Mouse (Mus musculus): ENCODE data around the gene Cyp26b1.
A peak's percentile ranks its signal among the peaks of the same experiment; 100 is the strongest.

Gene Cyp26b1

DNA sequence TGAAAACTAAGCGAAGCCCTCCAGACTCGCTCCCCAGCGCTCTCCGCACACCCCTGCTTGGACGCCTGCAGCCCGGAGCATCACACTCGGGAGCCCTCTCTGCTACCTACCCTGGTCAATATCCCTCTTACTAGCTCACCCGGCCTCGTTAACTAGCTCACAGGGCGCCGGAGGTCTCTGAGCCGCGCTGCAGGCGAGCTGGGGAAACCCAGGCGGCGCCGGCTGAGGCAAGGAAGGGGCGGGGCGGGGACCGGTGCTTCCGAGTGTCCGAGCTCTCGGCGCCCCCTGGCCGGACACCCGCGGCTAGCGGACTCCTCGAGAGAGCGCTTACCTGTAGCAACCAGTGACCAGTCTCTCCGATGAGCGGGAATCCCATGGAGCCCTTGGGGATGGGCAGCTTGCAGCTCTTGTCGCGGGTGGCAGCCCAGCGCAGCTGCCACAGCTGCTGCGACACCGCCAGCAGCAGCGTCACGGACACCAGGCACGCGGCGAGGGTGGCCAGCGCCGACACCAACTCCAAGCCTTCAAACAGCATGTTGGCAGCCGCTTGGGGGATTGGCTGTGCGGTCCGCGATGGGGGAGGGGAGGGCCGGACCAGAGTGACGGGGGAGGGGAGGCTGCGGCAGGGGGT is 6.1 kb downstream of the Cyp26b1 start:
- DNase-seq (ENCODE audit: low spot score), result no peak

DNA sequence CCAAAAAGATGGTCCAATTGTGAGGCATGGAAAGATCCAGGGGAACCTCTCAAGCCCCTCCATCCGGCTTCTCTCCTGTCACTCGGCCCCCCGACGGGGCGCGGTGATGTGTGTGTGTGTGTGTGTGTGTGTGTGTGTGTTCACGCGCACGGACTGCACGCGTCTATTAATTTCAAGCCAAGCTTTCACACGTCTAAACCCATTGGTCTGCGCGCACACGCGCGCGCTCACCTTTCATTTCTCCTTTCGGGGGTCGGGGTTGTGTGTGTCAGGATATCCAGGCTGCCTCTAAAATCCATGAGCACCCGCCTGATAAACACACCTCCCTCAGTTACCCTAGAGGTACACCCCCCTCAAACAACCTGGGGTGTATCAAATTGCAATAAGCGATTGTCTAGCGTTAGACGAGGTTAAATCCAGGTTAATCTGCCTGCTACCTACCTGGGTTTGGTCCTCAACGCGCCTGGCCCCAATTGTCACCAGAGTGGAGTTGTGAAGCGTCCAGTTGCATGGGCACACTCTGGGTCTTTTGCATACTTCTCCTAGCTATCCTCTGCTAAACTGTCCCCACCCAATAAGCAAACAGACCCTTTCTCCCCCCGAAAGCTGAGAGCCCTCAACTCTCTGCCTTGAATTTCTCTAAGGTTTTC is 7.0 kb downstream of the Cyp26b1 start:
- no peak for DNase-seq (ENCODE audit: low spot score)

DNA sequence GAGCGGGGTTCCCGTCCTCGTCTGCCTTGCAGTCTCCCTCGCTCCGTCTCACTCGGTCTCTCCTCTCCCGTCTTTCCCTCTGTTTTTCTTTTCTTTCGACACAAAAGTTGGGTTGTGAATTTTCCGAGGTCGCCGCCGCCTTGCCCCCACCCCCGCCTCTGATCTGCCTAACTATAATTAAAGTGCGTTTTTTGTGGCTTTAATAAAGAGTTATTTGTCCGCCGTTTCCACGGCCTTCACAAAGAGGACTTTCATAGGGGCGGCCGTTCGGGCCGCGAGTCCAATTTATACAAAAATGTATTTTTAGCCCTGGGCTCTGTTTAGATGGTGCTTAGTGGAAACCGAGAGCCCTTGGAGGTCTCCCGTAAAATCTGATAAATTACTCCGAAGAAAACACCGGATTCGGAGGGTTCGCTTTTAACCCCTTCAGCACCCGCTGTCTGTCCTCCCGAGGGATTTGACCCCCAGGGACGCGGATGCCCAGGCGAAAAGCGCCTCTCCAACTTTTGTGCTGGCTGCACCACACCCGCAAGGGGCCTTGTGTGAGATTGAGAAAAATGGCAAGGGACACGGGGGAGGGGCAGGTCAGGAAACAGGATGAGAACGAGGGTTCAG is 7.9 kb downstream of the Cyp26b1 start:
- DNase-seq (ENCODE audit: low spot score), result no peak

DNA sequence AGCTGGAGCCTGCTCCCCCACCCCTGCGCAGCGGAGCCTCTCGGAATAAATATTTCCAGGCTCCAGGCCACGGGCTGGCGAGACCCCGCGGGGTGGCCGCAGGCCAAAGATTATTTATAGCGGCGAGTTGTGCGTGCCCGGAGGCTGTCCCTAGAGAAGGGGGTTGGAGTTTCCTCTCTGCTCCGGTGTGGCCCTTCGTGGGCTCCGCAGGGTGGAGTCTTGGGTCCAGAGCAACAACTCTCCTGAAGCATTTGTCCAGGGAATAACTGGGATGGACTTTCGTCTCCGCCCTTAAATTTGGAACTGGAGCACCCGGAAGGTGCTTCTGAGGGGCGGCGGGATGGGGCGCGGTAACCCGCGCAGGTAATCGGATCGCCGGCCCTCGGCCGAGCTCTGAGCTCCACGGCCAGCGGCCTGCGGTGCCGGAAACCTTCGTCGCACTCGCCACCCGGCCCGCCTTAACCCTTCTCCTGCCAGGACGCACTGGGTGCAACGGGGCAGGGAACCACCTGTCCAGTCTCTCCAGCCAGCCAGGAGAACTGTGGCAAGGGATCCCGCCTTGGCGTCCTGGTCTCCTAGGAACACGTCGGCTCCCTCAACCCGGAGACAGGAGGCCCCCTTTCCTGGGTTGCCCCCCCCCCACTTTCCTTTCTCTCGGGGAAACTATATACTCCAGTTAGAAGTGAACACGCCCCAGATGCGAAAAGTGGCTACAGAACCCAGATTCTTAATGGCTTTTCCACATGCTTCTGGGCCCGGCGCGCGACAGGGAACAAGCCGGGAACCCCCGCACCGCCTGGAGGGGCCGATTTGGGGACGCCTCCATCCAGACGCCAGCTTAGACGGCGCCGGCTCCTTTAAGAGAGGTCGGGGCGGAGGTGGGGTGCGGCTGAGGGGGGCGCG is 8.7 kb downstream of the Cyp26b1 start:
- no peak for DNase-seq (ENCODE audit: low spot score)

DNA sequence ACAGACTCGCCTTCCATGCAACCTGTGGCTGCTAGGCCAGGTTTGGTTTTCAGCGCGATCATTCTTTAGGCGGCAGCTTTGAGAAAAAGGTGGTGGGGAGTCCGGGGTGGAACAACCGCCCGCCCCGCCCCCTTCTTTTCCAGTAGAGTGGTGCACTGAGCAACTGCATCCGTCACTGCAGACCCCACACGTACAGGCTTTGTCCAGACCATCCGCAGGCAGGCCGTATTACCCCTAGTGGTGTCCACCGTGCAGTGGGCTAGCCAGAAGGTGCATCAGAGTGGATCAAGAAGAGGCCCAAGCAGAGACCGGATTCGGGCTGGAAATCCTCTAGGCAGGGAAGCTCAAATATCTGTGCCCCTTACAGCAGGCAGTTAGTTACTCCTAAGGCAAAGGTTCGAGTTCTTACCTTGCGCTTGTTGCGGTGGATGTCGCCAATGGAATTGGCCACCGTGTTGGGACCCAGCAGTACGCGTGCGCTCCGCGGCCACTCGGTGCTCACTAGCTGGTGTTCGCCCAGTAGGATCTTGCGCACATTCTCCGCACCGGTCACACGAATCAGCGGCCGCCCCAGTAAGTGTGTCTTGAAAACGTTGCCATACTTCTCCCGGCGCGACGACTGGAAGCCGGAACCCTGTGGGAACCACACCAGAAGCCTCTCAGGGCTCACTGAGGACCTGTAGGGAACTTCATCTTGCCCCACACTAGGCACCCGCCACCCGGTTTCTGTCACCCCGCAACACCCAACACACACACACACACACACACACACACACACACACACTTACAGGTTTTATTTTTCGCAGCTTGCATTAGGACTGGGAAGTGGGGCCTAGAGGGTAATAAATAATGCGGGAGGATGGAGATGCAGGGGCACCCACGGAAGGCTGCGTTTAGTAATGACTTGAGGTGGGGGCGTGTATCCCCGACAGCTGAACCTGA is 9.6 kb downstream of the Cyp26b1 start:
- no peak for DNase-seq (ENCODE audit: low spot score)

DNA sequence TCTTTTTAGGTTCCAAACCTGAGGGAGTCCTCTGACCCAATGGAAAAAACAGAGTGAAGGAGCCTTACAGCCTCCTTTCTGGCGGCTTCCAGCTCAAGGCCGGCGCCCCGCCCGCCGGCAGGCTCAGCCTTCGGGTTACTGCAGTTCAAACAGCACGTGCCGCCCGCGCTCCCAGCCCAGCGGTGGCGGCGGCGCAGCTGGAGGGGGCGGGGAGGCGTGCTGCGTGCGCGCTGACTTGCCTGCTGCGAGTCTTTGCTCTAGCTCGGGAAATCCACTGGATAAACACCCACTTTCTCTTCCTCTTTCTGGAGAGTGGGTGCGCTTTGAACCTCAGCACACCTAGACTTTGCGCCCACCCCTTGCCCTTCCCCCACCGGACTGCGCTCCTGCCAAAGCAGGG is 10.3 kb downstream of the Cyp26b1 start:
- DNase-seq (ENCODE audit: low spot score), result peak; percentile 52

DNA sequence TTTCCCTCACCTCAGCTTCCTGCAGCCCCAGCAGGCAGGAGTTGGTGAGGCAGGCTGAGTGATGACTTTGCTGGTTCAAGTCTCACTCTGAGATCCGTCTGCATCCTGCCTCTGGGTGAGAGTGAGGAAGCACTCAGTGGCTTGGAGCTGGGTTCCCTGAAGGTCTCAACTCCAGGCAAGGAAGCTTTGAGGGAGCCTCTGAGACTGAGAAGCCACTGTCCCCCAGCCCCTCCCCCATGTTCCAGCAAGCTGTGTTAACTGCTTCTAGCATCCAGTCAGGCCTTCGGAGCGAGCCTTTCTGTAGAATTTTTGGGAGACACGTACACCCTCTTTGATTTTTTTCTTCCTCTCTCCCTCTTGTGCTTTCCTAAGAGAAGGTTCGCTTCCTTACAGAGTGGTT is 10.9 kb downstream of the Cyp26b1 start:
- no peak for DNase-seq (ENCODE audit: low spot score)

DNA sequence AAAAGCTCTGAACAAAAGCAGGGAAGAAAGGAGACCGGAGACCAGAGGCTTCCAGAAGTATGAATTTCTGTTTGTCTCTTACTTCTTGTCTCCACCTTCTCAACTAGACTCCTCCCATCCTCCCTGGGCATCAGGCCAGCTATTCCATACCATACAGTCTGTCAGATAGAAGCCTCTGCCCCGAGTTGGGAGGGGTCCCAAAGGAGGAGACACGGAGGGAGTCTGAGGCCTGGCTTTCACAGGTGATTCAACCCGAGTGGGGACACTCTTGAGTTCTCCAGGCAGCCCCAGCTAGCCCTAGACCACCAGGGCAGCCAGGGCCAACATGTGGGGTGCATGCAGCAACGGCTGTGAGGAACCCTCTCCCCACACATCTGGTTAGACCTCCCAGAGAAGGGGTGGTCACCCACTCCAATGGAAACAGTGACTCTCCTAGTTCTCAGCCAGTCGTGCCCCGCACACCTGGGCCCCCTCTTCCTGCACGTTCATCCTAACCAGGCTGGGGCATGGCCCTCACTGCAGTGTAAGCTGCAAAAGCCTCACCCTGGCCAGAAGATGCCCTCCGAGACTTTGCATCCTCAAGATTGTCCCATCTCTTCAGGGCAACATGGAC is 11.8 kb downstream of the Cyp26b1 start:
- no peak for DNase-seq (ENCODE audit: low spot score)

DNA sequence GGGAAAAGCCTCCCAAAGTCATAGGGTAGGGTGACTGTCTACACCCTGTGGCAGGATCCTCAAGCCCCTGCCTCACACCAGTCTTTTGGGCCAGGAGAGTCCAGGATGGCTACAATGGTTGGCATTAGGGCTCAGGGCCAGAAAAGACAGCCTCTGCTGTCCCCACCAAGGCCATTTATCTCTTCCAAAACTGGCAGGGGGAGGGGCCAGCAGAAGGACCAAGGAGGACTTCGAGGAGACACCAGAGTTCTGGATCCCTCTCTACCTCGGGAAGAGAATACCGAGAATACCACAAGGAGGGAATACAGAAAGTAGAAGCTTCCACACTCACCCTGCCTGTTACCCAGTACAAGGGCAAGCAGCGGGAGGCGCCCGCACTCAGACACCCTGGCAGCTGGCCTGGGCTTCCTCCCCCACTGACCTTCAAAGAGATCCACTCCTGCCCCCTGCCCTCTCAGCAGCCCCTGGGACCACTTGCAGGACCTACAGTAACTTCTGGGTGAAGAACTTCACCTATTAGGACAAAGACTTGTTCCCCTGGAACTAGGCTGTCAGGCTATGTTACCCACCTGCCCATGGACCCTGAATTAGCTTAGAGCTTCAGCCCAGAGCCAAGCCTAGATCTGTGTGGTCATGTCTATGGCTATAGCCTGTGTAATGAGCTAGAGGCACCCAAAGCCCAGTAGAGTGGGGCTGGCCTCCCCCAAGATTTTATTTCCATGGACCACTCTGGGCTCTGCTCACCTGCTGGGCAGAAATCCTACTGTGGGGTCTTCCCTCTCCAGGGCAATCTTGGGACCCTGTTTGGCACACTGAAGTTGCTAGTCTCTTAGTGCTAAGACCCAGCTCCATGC is 12.5 kb downstream of the Cyp26b1 start:
- no peak for DNase-seq (ENCODE audit: low spot score)

DNA sequence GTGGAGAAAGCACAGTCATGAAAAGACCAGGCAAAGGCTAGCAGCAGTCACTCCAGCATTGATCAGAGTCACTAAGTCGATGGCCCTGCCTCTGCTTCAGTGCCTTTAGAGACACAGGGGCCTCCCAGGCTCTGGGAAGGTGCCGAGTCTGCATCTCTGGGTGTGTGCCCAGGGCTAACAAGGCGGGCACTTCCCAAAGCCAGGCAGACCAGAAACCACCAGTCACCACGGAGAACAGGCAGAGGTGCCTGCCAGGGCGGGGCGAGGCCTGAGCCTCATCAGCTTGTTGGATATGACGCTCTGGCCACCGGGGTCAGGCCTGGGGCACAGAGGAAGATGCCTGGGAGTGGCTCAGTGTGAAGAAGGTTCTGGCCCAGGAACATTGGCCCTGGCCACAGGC is 14.2 kb downstream of the Cyp26b1 start:
- no peak for DNase-seq (ENCODE audit: low spot score)

DNA sequence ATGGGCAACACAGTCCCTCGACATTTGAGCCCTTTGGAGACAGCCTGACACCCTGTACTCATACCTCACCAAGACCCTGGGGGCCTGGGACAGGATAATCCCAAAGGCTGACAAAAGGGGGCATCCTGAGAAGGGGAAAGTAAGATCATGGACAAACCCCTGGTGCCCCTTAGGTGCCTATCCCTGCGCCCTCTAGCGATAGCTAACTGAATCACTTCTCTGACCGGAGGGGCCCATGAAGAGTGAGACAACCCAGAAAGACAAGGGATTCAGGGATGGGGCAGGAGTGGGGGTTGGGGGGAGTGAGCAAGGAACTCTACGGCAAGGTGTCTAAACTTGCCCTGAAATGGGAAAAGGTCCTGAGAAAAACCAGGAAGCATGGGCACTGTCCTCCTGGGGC is 14.8 kb downstream of the Cyp26b1 start:
- no peak for DNase-seq (ENCODE audit: low spot score)

DNA sequence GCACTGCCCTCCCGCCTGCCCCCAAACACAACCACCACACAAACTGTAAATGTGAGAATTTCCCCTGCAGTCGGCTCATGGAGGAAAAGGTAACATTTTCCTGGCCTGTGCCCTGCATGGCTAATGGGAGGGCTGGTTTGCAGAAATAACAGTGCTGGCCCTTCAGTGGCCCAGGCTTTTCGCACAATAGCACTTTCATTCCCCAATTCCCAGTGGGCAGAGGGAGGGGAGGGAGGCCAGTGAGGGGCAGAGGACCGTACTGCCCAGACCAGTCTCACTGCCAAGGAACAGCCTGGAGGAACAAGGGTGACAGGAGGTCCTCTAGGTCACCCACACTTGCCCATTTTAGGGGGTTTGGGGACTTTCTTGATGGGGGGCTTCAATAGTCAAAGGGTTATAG is 15.8 kb downstream of the Cyp26b1 start:
- DNase-seq (ENCODE audit: low spot score), result no peak

DNA sequence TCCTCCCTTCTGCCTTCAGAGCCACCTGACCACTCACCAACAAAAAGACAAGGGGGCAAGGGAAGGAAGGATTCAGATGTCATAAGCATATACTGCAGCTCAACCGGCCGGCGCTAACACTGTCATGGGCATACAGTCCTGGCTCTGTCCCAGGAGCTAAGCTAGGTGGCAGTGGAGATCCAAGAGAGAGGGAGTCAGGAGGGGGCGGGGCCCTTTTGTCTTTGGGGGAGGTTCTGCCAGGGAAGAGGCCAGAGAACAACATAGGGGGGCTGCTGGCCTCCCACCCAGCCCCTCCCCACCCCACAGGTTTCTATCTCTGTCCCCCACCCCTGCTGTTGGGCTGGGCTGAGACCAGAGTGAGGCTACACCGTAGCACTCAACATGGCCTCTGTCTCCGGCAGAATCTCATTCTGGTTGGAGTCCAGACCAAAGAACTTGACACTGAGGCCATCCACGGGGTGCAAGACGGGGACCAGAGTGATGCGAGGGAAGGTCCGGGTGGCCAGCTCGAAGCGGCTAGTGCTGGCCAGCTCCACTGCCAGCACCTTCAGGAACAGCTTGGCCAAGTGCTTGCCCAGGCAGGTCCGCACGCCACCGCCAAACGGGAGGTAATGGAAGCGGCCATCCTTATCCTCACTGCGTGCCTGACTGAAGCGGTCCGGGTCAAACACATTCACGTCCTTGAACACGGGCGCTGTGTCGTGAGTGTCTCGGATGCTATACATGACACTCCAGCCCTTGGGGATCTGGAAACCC is 19.6 kb downstream of the Cyp26b1 start:
- DNase-seq (ENCODE audit: low spot score), result no peak

DNA sequence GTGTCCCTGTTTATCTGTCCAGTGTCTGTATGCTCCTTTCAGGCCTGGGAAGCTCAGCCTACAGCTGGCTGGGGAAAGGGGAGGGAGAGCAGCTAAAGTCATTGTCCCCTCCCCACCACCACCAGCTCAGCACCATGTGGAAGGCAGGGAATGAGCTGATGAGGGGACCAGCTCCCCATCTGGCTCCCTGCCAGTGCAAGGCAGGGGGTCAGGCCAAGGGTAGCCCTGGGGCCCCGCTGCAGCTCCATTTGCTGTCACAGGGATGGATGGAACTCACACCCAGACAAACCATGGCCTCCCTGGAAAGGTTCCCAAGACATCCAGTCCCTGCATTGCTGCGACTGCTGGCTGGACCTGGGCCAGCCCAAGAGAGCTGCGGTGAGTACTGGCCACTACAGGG is 23.7 kb downstream of the Cyp26b1 start:
- DNase-seq (ENCODE audit: low spot score), result no peak

DNA sequence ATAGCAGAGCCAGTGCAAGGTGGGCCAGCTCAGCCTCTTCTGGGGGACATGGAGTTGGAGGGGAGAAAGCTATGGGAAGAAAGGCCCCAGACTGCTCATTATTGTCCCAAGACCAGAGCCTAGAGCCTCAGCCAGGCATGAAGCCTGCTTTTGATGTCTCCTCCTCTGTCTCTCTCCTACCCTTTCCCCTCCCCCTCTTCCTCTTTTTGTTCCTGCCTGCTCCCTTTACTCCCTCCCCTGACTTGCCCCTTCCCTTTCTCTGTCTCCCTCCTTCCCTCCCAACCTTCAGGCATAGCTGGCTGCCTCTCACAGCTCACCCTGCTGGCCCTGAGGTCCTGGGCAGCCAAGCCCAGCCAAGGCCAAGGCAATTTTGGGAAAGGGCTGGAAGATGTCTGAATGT is 24.1 kb downstream of the Cyp26b1 start:
- no peak for DNase-seq (ENCODE audit: low spot score)

DNA sequence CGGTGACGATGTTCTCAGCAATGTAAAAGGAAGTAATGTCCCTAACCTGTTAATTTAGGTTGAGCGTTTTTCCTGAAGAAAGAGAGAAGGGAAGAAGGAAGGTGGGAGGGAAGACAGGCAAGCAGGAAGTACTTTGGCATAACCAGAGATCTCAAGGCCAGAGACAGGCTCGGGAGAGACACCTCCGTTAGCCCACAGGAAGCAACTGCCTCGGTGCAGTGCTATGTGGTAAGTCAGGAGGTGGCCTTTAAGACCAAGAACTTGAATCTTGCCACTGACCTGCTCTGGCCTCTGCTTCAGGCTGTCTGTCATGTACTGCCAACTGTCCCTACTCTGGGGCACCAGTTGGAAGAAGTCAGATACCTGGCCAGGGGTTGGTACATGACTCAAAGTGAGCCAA is 24.8 kb downstream of the Cyp26b1 start:
- DNase-seq (ENCODE audit: low spot score), result no peak

DNA sequence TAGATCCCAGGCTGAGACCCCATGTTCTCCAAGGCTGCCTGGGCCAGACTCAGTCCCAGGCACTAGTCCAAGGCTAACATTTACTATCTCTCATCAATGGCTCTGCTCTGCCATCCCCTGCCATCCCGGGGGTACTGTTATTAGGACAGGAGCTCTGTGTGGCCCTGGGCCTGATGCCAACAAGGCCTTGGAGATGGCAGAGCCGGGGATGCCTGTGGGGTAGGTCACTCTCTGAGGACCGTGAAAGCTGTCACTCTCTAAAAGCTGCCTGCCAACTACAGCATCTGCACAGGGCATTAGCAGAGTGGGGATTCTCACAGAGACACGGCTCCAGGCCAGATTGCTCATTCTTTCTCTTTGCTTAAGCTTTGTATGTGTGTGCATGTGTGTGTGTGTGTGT is 26.0 kb downstream of the Cyp26b1 start:
- no peak for DNase-seq (ENCODE audit: low spot score)

DNA sequence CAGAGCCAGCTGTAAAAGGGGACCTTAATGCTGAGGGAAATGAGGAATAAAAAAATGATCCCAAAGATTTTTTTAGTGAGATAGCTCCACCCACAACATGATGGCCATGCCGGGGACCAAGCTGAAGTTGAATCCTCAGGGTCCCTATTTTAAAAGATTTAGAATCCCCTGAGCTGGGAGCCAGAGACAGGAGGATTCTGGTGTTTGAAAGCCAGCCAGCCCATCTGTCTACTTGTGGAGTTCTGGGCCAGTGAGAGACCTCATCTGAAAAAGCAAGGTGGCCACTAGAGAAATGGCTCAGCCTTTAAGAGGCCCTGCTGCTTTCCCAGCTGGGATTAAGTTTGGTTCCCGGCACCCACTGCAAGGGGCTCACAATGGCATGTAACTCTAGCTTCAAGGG is 26.9 kb downstream of the Cyp26b1 start:
- no peak for DNase-seq (ENCODE audit: low spot score)

DNA sequence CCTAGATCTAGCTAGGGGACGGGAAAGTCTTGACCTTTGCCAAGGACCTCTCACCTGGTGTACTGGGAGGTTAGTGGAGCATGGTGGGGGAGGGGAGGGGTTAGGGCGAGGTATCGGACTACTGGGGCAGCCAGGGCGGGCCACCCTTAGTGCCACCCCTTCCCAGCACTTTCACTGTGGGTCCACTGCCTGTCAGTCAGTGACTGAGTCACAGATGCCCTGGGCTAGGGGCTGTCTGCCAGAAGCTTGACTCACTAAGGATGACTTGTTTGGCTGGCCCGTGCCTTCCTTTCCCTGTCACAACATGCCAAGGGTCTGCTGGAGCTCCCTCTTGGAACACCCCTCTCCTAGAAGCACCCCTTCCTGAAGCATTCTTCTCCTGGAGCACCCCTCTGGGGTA is 28.5 kb downstream of the Cyp26b1 start:
- no peak for DNase-seq (ENCODE audit: low spot score)

DNA sequence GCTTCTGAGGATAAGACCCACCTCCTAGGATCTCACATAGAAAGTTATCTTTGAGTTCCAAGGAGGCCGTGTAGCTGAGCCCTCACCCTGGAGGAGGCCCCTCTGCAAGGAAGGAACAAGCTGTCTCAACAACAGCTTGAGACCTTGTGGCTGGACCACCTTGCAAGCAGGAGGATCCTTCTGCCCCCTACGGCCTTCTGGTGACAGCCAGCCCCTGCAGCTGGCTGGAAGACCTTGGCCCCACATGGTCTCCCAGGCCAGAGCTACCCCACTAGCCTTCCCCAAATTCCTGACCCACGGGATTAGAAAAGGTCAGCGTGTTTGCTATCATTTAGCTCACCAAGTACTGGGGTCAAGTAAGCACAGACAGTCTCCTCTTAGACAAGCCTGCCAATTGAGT is 30.8 kb downstream of the Cyp26b1 start:
- DNase-seq (ENCODE audit: low spot score), result no peak

Measured in layer of hippocampus, adult 11-12 months (tissue).